Mouse (Mus musculus) spleen, postnatal 14 days (tissue): ENCODE data around the gene Smoc1.

ENCODE experiments used
- DNase-seq, 2 experiments: peaks; one replicate each; pipeline ENCODE4 v3.0.0; 2021 to 2022; ENCODE audit warnings: low spot score in 2 of 2

Gene Smoc1

GRCm38 (mm10) chr12:81225966-81226577, 199.5 kb downstream of the Smoc1 start:
- no peak for DNase-seq

- DNase-seq = no peak
Observed at GRCm38 (mm10) chr12:81226590-81226989, 200.0 kb downstream of the Smoc1 start.

- DNase-seq = no peak
Observed at GRCm38 (mm10) chr12:81227767-81228460, 201.3 kb downstream of the Smoc1 start.

DNA sequence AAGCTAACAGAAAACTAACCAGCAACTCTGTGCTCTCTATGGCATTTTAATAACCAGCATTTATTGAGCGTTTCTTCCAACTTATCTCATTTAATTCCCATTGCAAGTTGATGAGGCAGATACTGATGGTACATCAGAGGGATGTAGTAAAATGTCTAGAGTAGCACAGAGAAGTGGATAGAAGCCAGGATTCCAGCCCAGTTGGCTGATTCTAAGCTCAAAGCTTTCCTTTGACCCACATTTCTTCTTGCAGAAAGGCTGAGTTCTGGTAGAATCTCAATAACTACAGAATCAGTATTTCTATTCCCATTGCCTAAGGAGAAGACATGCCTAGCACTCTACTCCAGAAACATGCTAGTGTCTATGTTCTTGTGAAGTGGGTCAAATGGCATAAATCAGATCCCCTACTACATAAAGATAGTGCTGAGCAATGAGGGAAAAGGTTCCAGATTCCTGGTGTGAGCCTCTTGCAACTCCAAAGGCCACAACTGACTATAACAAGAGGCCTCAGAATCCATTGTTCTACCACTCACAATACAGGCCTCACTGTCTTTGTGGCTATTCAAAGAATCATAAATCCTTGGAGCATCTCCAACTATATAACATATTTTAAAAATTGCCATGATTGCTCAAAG, 207.3 kb downstream of the Smoc1 start:
- no peak for DNase-seq

DNA sequence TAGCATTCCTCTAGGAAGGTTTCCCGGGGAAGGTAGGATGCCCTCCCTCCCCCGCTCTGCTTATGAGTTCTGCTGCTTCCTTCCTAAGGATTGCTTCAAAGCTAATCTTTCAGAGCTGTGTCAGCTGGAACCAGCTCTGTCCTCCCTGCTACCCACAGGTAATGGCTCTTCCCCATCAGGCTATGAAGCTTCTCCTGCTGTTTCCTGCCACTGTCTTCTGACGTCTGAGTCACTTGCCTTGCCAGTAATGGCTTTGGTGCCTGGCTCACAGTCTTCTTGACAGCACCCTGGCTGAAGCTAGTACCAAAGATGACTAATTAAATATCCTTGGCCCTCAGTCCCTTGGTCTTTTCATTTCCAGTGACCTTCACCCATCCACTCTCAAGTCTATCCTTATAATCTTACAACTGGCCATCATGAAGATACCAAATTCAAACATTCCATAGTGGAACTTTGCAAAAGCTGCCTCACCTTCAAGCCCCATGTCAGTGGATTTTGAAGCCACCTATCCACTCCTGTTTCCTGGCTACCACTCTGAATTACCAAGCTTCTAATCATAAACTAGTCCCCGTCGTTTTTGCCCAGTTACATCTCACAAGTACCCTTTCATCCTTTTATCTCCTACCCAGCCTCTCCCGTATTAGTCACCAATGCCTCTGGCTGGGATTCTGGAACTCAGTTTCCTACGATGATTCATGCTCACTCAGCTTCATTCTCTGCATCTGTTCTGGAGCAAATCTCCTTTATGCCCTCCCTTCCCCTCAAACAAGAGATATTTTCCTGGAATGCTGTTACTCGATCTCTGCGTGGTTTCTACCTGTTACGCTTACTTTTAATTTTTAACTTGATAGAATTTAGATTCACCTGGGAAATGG, 209.1 kb downstream of the Smoc1 start:
- no peak for DNase-seq
